In the genomic region with DNA sequence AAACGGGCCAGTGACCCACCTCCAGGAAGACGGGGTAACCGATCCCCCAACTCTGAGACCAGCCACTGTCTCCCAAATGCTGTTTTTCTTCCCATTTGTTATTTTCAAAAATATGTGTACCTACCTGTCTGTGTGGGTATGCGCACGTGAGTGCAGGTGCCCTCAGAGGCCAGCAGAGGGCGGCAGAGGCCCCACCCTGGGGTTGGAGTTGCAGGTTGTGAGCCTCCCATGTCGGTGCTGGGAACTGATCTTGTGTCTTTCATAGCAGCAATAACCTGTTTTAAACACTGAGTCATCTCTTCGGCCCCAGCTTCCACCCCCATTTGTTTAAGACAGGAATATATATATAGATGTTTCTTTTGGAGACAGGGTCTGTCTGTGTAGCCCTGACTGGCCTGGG, we compare ENCODE assay signal across 30 mouse cellular contexts.
DNase-seq lines count a peak whose midpoint lies in the region; ATAC-seq and TF ChIP-seq lines count a peak whose summit lies in the region.
"Had no signal": no experiment of that assay in that cellular context is flagged by ENCODE, and none has a peak within 500 bp of the region (broad histone marks: within the 10 kb centered on the region; RNA-seq: fewer than 3 reads in every experiment).

No protein-coding gene starts in this region.

- TF ChIP-seq CTCF in cerebellum, adult 2 months (IDR thresholded peaks at IDR 0.05; ENCODE audit: borderline replicate concordance, insufficient read depth, low read depth, low read length) = 0 out of 2 replicates have a peak, but pooled peaks have one; percentile 8
- TF ChIP-seq CTCF in kidney, postnatal 0 days (IDR thresholded peaks at IDR 0.05; ENCODE audit: low read depth) = 0 out of 2 replicates have a peak, but pooled peaks have one; percentile 13
- peak; percentile 24; the same call in 1 of the 2 replicates for TF ChIP-seq CTCF in brain, embryonic 14.5 days (IDR thresholded peaks at IDR 0.05; ENCODE audit: borderline replicate concordance, extremely low read depth, insufficient read depth, insufficient read length)

- H3K27me3 ChIP-seq in cerebellum, adult 2 months (ENCODE audit: control insufficient read depth, insufficient read depth, low read length) = no peaks in the 10 kb centered on the region
- H3K27me3 ChIP-seq in kidney, postnatal 0 days (ENCODE audit: insufficient read depth, low read length) = no peaks in the 10 kb centered on the region
- H3K27me3 ChIP-seq in midbrain, embryonic 11.5 days (ENCODE audit: control insufficient read depth, insufficient read depth, low read length) = no peaks in the 10 kb centered on the region
- no peaks in the 10 kb centered on the region for H3K27me3 ChIP-seq in midbrain, embryonic 14.5 days (ENCODE audit: control insufficient read depth, insufficient read depth, low read length)
- H3K27me3 ChIP-seq: CH12.LX; hindbrain, embryonic 15.5 days; limb, embryonic 12.5 days; neural tube, embryonic 12.5 days had no signal

- TF ChIP-seq POLR2A in cerebellum, adult 2 months (IDR thresholded peaks at IDR 0.05; ENCODE audit: borderline replicate concordance, insufficient read depth, low read length) = no peak
- no peak for TF ChIP-seq POLR2A in brain, embryonic 14.5 days (IDR thresholded peaks at IDR 0.05; ENCODE audit: borderline replicate concordance, extremely low read depth, insufficient read depth, insufficient read length, poor library complexity, severe bottlenecking)

- H3K4me3 ChIP-seq in cerebellum, adult 2 months (replicated peaks; ENCODE audit: insufficient read depth, low read depth, low read length) = no peak overlapping the region
- H3K4me3 ChIP-seq in kidney, postnatal 0 days (replicated peaks; ENCODE audit: low read depth, low read length) = no peak overlapping the region
- no peak overlapping the region for H3K4me3 ChIP-seq in midbrain, embryonic 11.5 days (ENCODE audit: low read depth, low read length)
- no peak overlapping the region for H3K4me3 ChIP-seq in midbrain, embryonic 14.5 days (replicated peaks; ENCODE audit: low read depth, low read length)
- H3K4me3 ChIP-seq: hindbrain, embryonic 15.5 days; limb, embryonic 12.5 days; myocyte; neural tube, embryonic 12.5 days had no signal

- H3K9me3 ChIP-seq in kidney, postnatal 0 days (replicated peaks; ENCODE audit: low read length) = no peaks in the 10 kb centered on the region
- no peaks in the 10 kb centered on the region; the same call in 1 of the 2 replicates for H3K9me3 ChIP-seq in midbrain, embryonic 11.5 days (ENCODE audit: control insufficient read depth, low read length)
- H3K9me3 ChIP-seq in midbrain, embryonic 14.5 days (ENCODE audit: control insufficient read depth, low read length) = no peaks in the 10 kb centered on the region
- H3K9me3 ChIP-seq: hindbrain, embryonic 15.5 days had no signal

- no peak overlapping the region for H3K4me2 ChIP-seq in kidney, postnatal 0 days (ENCODE audit: low read length)
- H3K4me2 ChIP-seq in midbrain, embryonic 11.5 days = no peak overlapping the region
- H3K4me2 ChIP-seq in midbrain, embryonic 14.5 days (ENCODE audit: low read length) = no peak overlapping the region
- H3K4me2 ChIP-seq: heart, embryonic 11.5 days; hindbrain, embryonic 15.5 days; limb, embryonic 12.5 days; liver, embryonic 11.5 days; neural tube, embryonic 12.5 days had no signal

- H3K9ac ChIP-seq in kidney, postnatal 0 days (ENCODE audit: low read depth, low read length) = no peak overlapping the region
- no peak overlapping the region for H3K9ac ChIP-seq in midbrain, embryonic 11.5 days (ENCODE audit: low read length)
- H3K9ac ChIP-seq in midbrain, embryonic 14.5 days (replicated peaks; ENCODE audit: low read length) = no peak overlapping the region
- H3K9ac ChIP-seq: hindbrain, embryonic 15.5 days; limb, embryonic 12.5 days; liver, postnatal 0 days; neural tube, embryonic 12.5 days had no signal

- 95% methylated on average over 8 of the region's 8 CpGs for WGBS in cerebellum, adult 2 months
- WGBS in kidney, postnatal 0 days = 90% methylated on average over 8 of the region's 8 CpGs
- 95% methylated on average over 8 of the region's 8 CpGs for WGBS in midbrain, embryonic 11.5 days
- WGBS in midbrain, embryonic 14.5 days = 94% methylated on average over 8 of the region's 8 CpGs

- ATAC-seq in kidney, postnatal 0 days (replicated peaks; ENCODE audit: low FRiP score, low read depth) = no peak
- ATAC-seq in midbrain, embryonic 11.5 days (ENCODE audit: low FRiP score) = no peak
- no peak for ATAC-seq in midbrain, embryonic 14.5 days (ENCODE audit: low FRiP score, low TSS enrichment)
- ATAC-seq: forebrain, embryonic 14.5 days; liver, postnatal 0 days; lung, postnatal 0 days; midbrain, embryonic 16.5 days had no signal

- no peaks in the 10 kb centered on the region for H3K36me3 ChIP-seq in kidney, postnatal 0 days (ENCODE audit: insufficient read depth, low read length)
- H3K36me3 ChIP-seq in midbrain, embryonic 11.5 days (ENCODE audit: control insufficient read depth, insufficient read depth, low read length) = no peaks in the 10 kb centered on the region
- 0 out of 2 replicates have a peak, but pooled peaks cover 4% of the 10 kb centered on the region for H3K36me3 ChIP-seq in midbrain, embryonic 14.5 days (ENCODE audit: control insufficient read depth, insufficient read depth, low read length)
- H3K36me3 ChIP-seq: hindbrain, embryonic 15.5 days; limb, embryonic 12.5 days; neural tube, embryonic 12.5 days had no signal

- no peak overlapping the region for H3K27ac ChIP-seq in cerebellum, adult 2 months (ENCODE audit: insufficient read depth, low read length)
- H3K27ac ChIP-seq in kidney, postnatal 0 days = no peak overlapping the region
- no peak overlapping the region for H3K27ac ChIP-seq in midbrain, embryonic 11.5 days (ENCODE audit: low read depth, low read length)
- no peak overlapping the region for H3K27ac ChIP-seq in midbrain, embryonic 14.5 days (replicated peaks; ENCODE audit: low read depth, low read length)
- H3K27ac ChIP-seq: hindbrain, embryonic 15.5 days; macrophage; neural tube, embryonic 12.5 days had no signal

- DNase-seq in cerebellum, adult 2 months = no peak
- no peak for DNase-seq in cerebellum, postnatal 14 days
- DNase-seq in kidney, postnatal 0 days (ENCODE audit: low spot score) = no peak
- DNase-seq in kidney, postnatal 4 days = no peak
- DNase-seq in midbrain, embryonic 11.5 days (ENCODE audit: low spot score, missing footprints) = peak; percentile 60
- no peak for DNase-seq in midbrain, embryonic 14.5 days
- DNase-seq in brain, embryonic 14.5 days (ENCODE audit: low read depth) = no peak
- DNase-seq in kidney, adult 9 months = no peak
- DNase-seq: adrenal gland, postnatal 36 days; cerebellum, adult 8-10 months; cerebellum, postnatal 36 days; gastrocnemius, postnatal 36 days; heart, adult 18-20 months; heart, postnatal 36 days; kidney, adult 8-10 months; kidney, postnatal 14 days; layer of hippocampus, postnatal 36 days; liver, postnatal 0 days; right cerebral cortex, postnatal 4 days had no signal

- peaks cover 15% of the 10 kb centered on the region for H3K4me1 ChIP-seq in cerebellum, adult 2 months (ENCODE audit: control insufficient read depth, insufficient read depth, low read length)
- no peaks in the 10 kb centered on the region for H3K4me1 ChIP-seq in kidney, postnatal 0 days (replicated peaks; ENCODE audit: insufficient read depth, low read length)
- no peaks in the 10 kb centered on the region for H3K4me1 ChIP-seq in midbrain, embryonic 11.5 days (ENCODE audit: control insufficient read depth, insufficient read depth, low read length)
- H3K4me1 ChIP-seq in midbrain, embryonic 14.5 days (ENCODE audit: control insufficient read depth, insufficient read depth, low read length) = no peaks in the 10 kb centered on the region
- H3K4me1 ChIP-seq: limb, embryonic 12.5 days; neural tube, embryonic 12.5 days had no signal
